Comparison of ENCODE assay signal across 8 mouse cellular contexts in genomic region chr11:69322010-69322409, GRCm38 (mm10). TPM values are rescaled to one million over a fixed set of nuclear protein-coding genes. Genes with fewer than 3 reads are reported as not detected.
DNase-seq lines count a peak whose midpoint lies in the region; ATAC-seq and TF ChIP-seq lines count a peak whose summit lies in the region.
"Had no signal": no experiment of that assay in that cellular context is flagged by ENCODE, and none has a peak within 500 bp of the region (broad histone marks: within the 10 kb centered on the region; RNA-seq: fewer than 3 reads in every experiment).

No protein-coding gene starts in this region.

- no peak overlapping the region; the same call in 1 of the 2 replicates for H3K4me3 ChIP-seq in forebrain, postnatal 0 days (ENCODE audit: low read depth, low read length)
- H3K4me3 ChIP-seq in liver, embryonic 12.5 days, result peak overlapping the region; percentile 77
- no peak overlapping the region for H3K4me3 ChIP-seq in stomach, postnatal 0 days (ENCODE audit: low read depth, low read length)

- H3K9me3 ChIP-seq in forebrain, postnatal 0 days (ENCODE audit: low read length), result no peaks in the 10 kb centered on the region
- no peaks in the 10 kb centered on the region for H3K9me3 ChIP-seq in liver, embryonic 12.5 days (replicated peaks)
- no peaks in the 10 kb centered on the region for H3K9me3 ChIP-seq in stomach, postnatal 0 days (ENCODE audit: control insufficient read depth, low read length)

- 52% methylated on average over 6 of the region's 6 CpGs for WGBS in forebrain, postnatal 0 days
- 80% methylated on average over 6 of the region's 6 CpGs for WGBS in liver, embryonic 12.5 days (ENCODE audit: insufficient replicate concordance)
- WGBS in stomach, postnatal 0 days, result 63% methylated on average over 6 of the region's 6 CpGs

- H3K4me2 ChIP-seq in forebrain, postnatal 0 days (ENCODE audit: low read depth), result peak overlapping the region; percentile 79
- H3K4me2 ChIP-seq in liver, embryonic 12.5 days, result peak overlapping the region; percentile 88
- H3K4me2 ChIP-seq in stomach, postnatal 0 days (replicated peaks; ENCODE audit: low read depth), result peak overlapping the region; percentile 88; the same call in 1 of the 2 replicates

- peak; percentile 62 for DNase-seq in retina, postnatal 1 day
- no peak for DNase-seq in retina, embryonic 14.5 days (ENCODE audit: low spot score)
- no peak for DNase-seq in forebrain, postnatal 0 days
- no peak for DNase-seq in stomach, postnatal 0 days (ENCODE audit: low spot score)
- DNase-seq in MN1 (ENCODE audit: low spot score), result no peak
- DNase-seq in layer of hippocampus, adult 9-10 months (ENCODE audit: low spot score), result no peak
- DNase-seq: kidney, postnatal 10 days had no signal

- peaks cover 24% of the 10 kb centered on the region for H3K36me3 ChIP-seq in forebrain, postnatal 0 days (ENCODE audit: insufficient read depth)
- peaks cover 34% of the 10 kb centered on the region for H3K36me3 ChIP-seq in liver, embryonic 12.5 days
- peaks cover 8% of the 10 kb centered on the region; the same call in 1 of the 2 replicates for H3K36me3 ChIP-seq in stomach, postnatal 0 days (ENCODE audit: control insufficient read depth, insufficient read depth, low read length)

- TF ChIP-seq EP300 in stomach, postnatal 0 days (optimal IDR thresholded peaks at IDR 0.05), result no peak

- peaks cover 22% of the 10 kb centered on the region for H3K4me1 ChIP-seq in forebrain, postnatal 0 days (ENCODE audit: insufficient read depth)
- peaks cover 49% of the 10 kb centered on the region for H3K4me1 ChIP-seq in liver, embryonic 12.5 days
- peaks cover 10% of the 10 kb centered on the region; the same call in 1 of the 2 replicates for H3K4me1 ChIP-seq in stomach, postnatal 0 days (replicated peaks; ENCODE audit: control insufficient read depth, insufficient read depth)

- H3K9ac ChIP-seq in forebrain, postnatal 0 days, result peak overlapping the region; percentile 81; the same call in 1 of the 2 replicates
- H3K9ac ChIP-seq in liver, embryonic 12.5 days, result peak overlapping the region; percentile 92
- H3K9ac ChIP-seq in stomach, postnatal 0 days (ENCODE audit: low read length), result no peak overlapping the region

- no peak for TF ChIP-seq CTCF in forebrain, postnatal 0 days (IDR thresholded peaks at IDR 0.05; ENCODE audit: low read depth)
- no peak for TF ChIP-seq CTCF in stomach, postnatal 0 days (IDR thresholded peaks at IDR 0.05; ENCODE audit: low read depth)

- H3K27me3 ChIP-seq in forebrain, postnatal 0 days (ENCODE audit: insufficient read depth, low read length), result no peaks in the 10 kb centered on the region
- H3K27me3 ChIP-seq in liver, embryonic 12.5 days (replicated peaks), result peaks cover 8% of the 10 kb centered on the region
- H3K27me3 ChIP-seq in stomach, postnatal 0 days (ENCODE audit: control insufficient read depth, insufficient read depth, low read length), result no peaks in the 10 kb centered on the region

- no peak for ATAC-seq in forebrain, postnatal 0 days
- ATAC-seq in liver, embryonic 12.5 days, result no peak
- no peak for ATAC-seq in stomach, postnatal 0 days (ENCODE audit: low FRiP score, low TSS enrichment)

- H3K27ac ChIP-seq in forebrain, postnatal 0 days (ENCODE audit: low read depth, low read length), result no peak overlapping the region
- 0 out of 2 replicates have a peak overlapping the region, but pooled peaks have one; percentile 12 for H3K27ac ChIP-seq in liver, embryonic 12.5 days
- H3K27ac ChIP-seq in stomach, postnatal 0 days (replicated peaks), result no peak overlapping the region

RNA-seq across cellular contexts. Expression of gene Cntrob, which starts 1.6 kb away (rescaled TPM):
- 20.5 and 35.7 TPM in 2 replicates for total RNA-seq in forebrain, postnatal 0 days (2014; rRNA removed)
- polyA plus RNA-seq in forebrain, postnatal 0 days (2015; fragmentation: Nextera tagmentation; extraction: Ambion mirVana), result 12.1 and 13.0 TPM in 2 replicates
- polyA plus RNA-seq in liver, embryonic 12.5 days (2016; fragmentation: Nextera tagmentation; extraction: Ambion mirVana), result 13.1 and 13.9 TPM in 2 replicates
- 4.9 and 5.5 TPM in 2 replicates for polyA plus RNA-seq in stomach, postnatal 0 days (2015; fragmentation: Nextera tagmentation; extraction: Ambion mirVana)

RNA-seq across cellular contexts. Expression of gene Trappc1, which starts 1.8 kb away (rescaled TPM):
- total RNA-seq in forebrain, postnatal 0 days (2014; rRNA removed), result 124 and 133 TPM in 2 replicates
- polyA plus RNA-seq in forebrain, postnatal 0 days (2015; fragmentation: Nextera tagmentation; extraction: Ambion mirVana), result 149 and 178 TPM in 2 replicates
- 90.4 and 90.9 TPM in 2 replicates for polyA plus RNA-seq in liver, embryonic 12.5 days (2016; fragmentation: Nextera tagmentation; extraction: Ambion mirVana)
- 119 and 123 TPM in 2 replicates for polyA plus RNA-seq in stomach, postnatal 0 days (2015; fragmentation: Nextera tagmentation; extraction: Ambion mirVana)

RNA-seq across cellular contexts. Expression of gene Kcnab3, which starts 4.0 kb away (rescaled TPM):
- 5.5 and 5.8 TPM in 2 replicates for total RNA-seq in forebrain, postnatal 0 days (2014; rRNA removed)
- polyA plus RNA-seq in forebrain, postnatal 0 days (2015; fragmentation: Nextera tagmentation; extraction: Ambion mirVana), result 4.2 and 4.4 TPM in 2 replicates
- 0.24 and 0.48 TPM in 2 replicates for polyA plus RNA-seq in liver, embryonic 12.5 days (2016; fragmentation: Nextera tagmentation; extraction: Ambion mirVana)
- 0.87 and 1.1 TPM in 2 replicates for polyA plus RNA-seq in stomach, postnatal 0 days (2015; fragmentation: Nextera tagmentation; extraction: Ambion mirVana)

RNA-seq across cellular contexts. Expression of gene Rnf227, which starts 18.3 kb away (rescaled TPM):
- 190 and 225 TPM in 2 replicates for total RNA-seq in forebrain, postnatal 0 days (2014; rRNA removed)
- 200 and 231 TPM in 2 replicates for polyA plus RNA-seq in forebrain, postnatal 0 days (2015; fragmentation: Nextera tagmentation; extraction: Ambion mirVana)
- polyA plus RNA-seq in liver, embryonic 12.5 days (2016; fragmentation: Nextera tagmentation; extraction: Ambion mirVana), result 1.5 and 1.7 TPM in 2 replicates
- polyA plus RNA-seq in stomach, postnatal 0 days (2015; fragmentation: Nextera tagmentation; extraction: Ambion mirVana), result 46.2 and 49.4 TPM in 2 replicates

RNA-seq across cellular contexts. Expression of gene Chd3, which starts 47.2 kb away (rescaled TPM):
- total RNA-seq in forebrain, postnatal 0 days (2014; rRNA removed), result 356 and 381 TPM in 2 replicates
- 55.3 and 74.7 TPM in 2 replicates for polyA plus RNA-seq in forebrain, postnatal 0 days (2015; fragmentation: Nextera tagmentation; extraction: Ambion mirVana)
- 4.7 and 6.4 TPM in 2 replicates for polyA plus RNA-seq in liver, embryonic 12.5 days (2016; fragmentation: Nextera tagmentation; extraction: Ambion mirVana)
- 18.4 and 18.9 TPM in 2 replicates for polyA plus RNA-seq in stomach, postnatal 0 days (2015; fragmentation: Nextera tagmentation; extraction: Ambion mirVana)
